Mouse (Mus musculus) cerebellum, adult 8-10 months (tissue): Measurements from ENCODE around the gene Atp8a1.
A peak's percentile ranks its signal among the peaks of the same experiment; 100 is the strongest.

Source experiments
- DNase-seq: peaks from one replicate; pipeline ENCODE4 v3.0.0; 2022

The Atp8a1 gene

DNA sequence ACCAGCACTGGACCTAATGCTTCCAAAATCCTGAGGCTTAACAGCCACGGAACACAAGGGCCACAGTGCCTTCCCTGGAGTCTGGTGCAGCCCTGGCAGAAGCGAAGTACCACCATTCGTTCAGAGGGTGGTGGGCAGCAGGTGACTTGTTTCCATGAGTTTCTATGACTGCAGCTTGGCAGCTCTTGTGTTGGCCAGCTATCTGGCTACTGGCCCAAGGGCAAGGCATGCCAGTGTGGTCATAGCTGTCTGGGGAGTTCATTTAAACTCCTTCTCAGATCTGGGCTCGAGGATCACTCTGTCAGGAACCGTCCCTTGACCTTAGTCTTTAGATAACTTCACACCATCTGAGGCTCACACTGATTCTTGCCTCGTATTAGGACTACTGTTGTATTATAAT is 89.1 kb downstream of the Atp8a1 start:
- no peak for DNase-seq

DNA sequence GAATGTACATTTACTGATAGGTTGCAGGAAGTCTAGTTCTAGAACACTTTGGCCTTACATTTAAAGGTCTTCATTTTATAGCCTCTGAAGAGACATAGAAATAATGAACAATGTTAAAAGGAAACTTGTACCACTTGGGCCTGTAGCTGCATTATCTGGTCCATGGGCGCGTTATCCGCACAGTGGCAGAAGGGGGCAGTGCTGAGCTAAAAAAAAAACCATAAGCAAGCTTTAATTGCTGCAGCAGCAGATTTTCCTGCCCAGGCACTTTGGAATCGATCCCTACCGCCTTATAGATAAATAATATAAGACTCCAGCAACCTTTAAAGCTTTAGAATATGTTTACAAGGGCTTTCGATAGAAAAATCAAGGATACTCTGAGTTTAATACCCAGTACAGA is 91.1 kb downstream of the Atp8a1 start:
- DNase-seq: peak; percentile 59

DNA sequence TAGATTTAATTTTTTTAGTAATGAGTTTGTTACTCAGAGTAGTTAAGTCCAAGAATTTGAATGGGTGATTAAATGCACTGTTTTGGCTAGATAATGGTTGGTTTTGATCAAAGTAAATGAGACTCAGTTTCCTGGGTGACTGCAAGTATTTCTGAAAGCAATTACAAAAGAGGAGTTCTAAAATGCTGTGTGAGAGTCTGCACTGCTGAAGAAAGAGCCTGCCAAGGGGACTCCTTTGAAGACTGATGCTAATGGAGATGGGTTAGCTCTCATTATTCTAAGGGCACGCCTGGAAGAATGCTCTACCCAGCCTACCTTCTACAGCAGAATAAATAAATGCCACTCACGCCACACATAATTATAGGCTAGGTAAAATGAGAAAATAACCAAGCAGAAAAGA is 94.2 kb downstream of the Atp8a1 start:
- no peak for DNase-seq

DNA sequence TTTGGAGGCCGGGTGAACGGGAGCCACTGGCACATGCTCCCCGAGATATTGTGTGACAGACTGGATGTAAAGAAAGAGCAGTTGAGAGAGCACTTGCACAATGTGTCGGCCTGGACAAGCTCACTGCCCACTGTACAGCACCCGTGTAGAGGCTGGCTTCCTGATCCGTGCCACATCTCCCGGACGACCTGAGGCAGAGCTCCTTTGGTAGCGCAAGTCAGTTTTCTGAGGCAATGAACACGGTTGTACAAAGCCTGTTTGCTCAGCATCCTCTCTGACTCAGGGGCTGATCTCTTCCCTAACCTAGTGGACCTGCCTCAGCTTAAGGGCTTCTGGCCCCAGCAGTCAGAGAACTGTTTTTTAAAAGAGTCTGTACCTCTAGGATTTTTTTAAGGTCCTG is 94.6 kb downstream of the Atp8a1 start:
- DNase-seq: no peak

DNA sequence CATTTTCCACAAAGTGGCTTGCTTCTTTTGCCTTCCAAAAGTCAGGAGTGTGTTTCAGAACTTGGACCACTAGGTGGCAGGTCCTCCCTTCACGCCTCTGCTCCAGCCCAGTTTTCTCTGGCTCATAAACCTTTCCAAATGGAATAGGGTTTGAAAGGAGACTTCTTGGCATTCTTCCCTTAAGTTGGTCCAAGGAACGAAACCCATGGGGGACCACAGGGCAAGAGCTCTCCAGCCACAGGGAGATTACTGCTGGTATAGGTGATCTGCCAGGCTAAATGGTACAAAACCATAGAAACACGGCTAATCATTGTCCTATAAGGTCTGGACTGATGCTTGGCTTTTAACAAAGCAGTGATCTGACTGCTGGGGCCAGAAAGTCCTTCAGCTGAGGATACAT is 95.2 kb downstream of the Atp8a1 start:
- DNase-seq: peak; percentile 65

DNA sequence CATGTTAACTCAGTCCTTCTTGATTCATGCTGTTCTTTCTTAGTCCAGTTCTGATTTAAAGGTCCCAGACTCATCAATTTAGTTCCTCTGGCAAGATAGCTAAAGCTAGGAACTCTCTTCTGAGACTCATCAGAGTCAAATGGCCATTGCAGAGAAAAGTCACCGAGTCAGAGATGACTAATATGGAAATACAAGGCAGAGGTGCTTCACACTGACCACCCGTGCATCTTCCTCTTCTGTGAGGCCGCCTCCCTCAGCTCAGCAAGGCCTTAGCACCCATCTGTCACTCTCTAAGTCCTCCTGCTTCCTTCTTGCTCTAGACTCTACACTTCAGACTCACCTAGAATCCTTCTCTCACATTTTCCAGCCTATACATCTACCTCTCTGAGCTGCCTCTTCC is 108.0 kb downstream of the Atp8a1 start:
- no peak for DNase-seq

DNA sequence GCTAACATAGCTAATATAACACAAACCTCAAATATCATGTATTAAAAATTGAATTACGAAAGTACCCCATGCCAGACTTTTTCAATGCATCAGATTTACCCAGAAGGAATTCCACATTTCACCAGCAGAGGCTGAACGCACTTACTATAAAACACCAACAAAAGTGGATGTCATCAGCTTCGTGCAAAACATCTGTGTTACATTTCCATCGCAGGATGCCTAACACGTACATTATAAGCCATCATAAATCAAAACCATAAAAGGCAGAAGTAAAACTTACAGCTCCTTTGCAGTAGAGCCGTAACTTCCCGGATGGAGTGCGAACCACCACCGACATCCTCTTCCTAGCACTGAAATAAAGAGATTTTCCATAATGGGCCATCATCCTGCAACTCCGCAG is 109.1 kb downstream of the Atp8a1 start:
- no peak for DNase-seq

DNA sequence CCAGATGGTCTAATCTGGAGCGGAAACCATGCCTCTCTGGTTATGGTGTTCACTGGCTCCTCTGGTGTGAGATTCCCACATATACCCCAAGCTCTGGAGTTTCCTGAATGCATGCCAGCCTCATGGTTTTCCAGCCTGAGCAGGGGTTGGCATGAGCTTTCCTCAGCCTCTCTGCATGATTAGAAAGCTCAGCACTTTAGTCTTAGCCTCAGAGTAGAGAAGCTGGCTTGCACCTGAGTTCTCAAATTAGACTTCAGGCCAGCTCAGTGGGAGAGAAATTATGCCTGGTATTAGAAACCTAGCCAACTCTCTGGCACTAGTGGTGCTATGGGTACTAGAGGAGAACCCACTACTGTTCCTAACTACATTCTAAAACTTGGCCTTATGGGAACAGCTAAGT is 111.5 kb downstream of the Atp8a1 start:
- no peak for DNase-seq

DNA sequence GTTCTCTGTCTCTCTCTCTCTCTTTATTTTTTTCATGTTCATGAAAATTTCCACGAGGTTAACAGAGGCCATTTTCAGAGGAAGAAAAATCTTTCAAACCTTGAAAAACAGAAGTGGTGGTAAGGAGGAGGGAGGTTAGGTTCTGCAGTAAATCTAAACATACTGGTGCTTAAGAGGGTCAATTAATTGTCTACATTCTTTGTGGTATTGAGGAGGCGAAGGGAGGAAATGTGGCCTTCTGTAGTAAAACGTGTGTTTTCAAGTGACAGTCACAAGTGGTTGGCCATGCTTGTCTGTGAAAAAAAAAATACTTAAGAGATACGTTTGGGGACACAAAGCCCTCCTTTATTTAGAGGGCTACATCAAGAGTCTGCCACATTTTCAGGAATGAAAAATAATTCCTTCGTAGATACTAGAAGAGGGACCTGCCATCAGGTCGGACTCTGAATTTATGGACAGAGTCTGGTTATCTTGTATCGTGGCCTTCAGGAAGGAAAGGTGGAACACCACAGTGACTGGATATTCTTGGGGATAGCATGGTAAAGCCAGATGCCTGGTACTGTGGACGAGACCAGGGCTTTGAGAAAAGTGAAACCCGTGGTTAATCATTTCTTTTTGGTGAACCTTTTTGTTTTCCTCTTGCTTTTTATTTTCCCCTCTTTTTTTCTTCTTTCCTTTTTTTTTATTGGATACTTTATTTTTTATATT is 113.5 kb downstream of the Atp8a1 start:
- DNase-seq: no peak

DNA sequence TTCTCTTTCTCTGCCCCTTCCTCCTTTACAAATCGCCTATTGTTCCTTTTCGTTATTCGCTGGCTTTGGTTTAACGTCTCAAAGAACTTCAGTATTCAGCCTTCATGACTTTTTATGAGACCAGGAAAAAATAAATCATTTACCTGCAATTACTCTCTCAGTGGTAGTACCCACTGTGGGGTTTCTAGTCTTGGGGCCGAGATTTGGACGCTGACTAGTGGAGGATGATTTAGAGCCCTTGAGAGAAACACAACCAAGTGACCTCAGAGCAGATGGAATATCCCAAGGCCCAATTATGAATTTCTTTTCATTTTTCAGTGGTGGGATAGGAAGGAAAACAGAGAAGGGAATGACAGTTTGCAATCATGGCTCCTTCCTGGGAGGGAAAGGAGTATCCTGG is 114.1 kb downstream of the Atp8a1 start:
- DNase-seq: no peak

DNA sequence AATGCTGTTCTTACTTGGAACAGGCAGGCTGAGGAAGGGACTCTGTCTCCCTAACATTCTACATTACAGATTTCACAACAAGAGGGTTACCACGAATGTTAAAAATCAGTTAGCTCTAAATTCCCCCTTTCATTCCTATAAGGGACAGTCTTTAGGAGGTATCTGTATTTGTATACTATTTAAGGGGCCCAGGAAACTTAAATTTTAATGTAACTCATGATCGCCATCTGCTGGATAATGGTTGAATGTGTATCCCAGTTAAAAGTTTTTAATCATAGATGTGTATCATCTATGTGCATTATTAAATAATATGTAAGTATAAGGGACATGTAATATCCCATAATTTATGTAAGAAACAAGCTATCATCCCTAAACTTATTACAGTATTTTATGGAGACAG is 119.5 kb downstream of the Atp8a1 start:
- DNase-seq: no peak

DNA sequence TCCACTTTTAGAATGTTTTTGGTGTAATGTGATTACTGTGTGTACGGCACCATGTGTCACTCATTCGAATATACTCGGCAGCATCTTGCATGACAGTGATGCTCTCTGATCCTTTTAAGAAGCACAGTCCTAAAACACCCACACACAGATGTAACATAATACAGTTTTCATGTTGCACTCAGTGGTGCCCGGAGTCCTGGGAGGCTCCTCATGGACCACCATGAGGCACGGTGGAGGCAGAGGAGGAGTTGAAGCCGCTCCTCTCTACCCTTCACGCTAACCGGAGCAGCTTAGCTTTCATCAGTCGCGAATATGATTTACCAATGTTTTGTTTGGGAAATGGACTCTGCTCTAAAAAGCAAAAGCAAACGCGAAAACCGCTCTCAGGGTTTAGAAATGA is 120.4 kb downstream of the Atp8a1 start:
- no peak for DNase-seq

DNA sequence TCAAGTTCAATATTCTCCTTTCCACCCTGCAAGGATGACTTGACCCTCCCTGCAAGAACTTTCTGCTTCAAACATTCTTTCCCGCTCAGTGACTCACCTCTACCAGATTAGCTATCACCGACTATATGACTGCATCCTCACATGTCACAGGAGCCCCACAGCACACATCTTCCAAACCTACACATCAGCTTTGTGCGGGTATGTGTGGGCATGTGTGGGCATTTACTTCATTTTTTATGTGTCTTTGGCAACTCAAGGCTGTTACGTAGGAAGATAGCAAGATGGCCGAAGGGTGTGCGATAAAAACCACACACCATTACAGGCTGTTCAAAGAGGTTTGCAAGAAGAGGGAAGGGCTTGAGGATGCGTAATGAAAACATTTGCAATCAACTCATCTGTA is 145.6 kb downstream of the Atp8a1 start:
- no peak for DNase-seq

DNA sequence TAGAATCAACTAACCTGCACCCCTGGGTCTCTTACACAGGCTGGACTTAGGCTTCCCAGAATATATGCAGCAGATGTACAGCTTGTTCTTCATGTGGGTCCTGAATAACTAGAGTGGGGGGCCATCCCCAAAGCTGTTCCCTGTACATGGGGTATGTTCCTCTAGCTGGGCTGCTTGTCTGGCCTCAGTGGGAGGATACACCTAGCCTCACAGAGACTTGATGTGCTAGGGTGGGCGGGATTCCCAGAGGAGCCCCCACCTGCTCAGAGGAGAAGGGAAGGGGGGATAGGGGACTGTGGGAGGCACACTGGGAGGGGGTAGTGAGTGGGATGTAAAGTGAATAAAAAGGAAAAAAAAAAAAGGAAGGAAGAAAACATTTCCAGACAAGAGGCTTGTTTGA is 147.8 kb downstream of the Atp8a1 start:
- no peak for DNase-seq

DNA sequence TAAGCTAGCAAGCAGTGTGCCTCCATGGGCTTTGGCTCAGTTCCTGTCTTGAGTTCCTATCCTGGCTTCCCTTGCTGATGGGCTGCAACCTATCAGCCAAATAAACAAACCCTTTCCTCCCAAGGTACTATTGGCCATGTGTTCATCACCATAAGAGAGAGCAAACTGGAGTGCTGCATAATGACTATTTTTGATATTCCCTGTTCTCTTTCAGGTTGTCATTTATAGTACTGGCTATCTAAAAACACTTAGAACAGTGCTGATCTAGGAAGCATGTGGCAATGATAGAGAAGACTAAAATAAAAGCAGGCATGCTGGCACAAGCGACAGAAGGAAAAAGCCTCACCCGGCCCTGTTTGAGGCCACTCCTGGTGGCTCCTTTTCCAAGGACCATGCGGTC is 149.1 kb downstream of the Atp8a1 start:
- DNase-seq: no peak

DNA sequence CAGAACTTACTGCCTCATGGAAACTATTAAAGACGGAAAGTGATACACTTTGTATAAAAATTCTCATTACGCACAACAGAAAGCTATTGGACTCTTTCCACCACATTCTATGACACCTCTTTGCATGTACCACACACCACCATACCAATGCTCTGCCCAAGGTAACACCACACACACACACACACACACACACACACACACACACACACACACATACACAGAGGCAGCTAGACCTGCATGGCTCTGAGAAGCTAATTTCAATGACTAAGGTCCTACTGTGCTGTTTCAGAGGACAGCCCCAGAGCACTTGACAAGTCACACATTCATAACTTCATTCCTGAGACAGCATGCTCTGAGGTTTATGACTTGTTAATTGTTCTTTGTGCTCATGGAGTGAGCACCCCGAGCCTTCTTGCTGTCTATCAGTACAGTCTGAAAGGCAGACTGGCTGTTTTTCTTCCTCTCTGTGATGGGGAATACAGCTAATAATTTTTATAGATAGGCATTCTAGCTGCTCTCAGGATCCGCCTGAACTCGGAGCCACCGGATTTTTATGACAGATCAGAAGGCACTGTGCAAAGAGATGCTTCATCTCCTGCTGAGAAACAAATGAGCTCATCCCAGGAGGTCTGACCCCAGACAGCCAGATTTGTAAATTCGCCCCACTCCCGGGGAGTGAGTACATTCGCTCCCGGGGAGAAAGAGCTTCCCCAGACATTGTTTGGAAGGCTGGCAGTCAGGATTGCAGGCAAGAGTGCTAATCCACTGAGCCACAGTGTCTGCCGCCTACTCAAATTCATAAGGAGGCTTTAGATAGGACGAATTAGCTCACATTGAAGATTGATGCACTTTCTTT is 150.3 kb downstream of the Atp8a1 start:
- peak; percentile 23 for DNase-seq

DNA sequence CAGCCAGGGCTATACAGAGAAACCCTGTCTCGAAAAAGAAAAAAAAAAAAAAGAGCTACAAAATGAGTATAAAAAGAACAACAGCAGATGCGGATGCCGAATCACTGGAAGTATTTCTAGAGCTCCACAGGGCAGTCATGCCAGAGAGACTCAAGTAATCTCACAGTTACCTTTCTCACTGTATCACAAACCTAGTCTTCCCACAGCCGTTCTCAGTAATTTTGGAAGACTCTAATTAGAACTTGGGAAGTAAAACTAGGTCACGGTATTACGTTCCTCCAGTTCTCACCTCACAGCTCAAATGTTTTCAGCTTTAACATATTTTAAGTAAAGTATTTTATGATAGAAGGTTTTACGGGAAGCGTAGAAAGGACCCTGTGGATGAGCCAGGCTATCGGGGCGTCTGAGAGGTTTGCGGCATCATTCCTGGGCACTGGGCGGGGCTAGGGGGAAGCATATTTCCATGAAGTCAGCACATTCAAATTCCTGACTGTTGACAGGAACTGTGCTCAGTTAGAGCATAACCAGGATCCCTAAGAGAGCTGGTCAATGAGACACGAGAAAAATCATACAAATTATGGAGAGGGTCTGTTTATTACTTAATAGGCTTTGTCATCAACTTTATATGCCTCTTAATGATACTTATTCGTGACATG is 152.1 kb downstream of the Atp8a1 start:
- DNase-seq: no peak

DNA sequence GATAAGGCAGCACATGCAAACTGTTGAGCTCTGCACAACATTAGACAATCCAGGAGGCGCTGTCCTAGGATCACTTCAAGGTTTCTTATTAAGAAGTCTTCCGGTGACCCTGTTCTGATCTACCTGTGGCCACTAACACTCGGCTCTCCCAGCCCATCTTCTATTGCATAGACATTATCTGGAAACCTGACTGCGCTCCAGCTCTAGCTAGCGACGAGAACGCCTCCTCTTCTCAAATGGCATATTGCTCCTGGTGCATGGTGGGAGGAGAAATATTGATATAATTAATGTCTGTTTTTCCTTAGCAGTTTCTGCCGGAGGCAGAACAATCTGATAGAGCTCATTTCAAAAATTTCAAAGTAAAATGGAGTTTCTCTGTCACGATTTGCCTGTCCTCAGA is 156.9 kb downstream of the Atp8a1 start:
- DNase-seq: no peak

DNA sequence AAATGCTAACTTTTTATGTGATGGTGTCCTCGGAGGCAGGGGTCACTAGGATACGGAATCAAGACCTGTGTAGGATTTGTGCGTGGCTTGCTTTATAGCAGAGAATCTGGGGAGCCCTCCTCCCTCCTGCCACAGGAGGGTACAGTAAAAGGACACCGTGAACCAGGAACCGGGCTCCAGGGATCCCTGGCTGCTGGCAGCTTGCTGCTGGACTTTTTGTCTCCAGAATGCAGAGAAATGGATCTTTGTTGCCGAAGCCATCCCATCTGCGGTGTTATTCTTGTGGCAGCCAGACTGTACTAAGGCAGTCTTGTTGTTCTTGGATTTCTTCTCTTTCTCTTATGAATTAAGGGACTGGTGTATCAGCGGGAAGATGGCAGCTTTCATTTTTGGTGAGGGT is 159.2 kb downstream of the Atp8a1 start:
- DNase-seq: no peak

DNA sequence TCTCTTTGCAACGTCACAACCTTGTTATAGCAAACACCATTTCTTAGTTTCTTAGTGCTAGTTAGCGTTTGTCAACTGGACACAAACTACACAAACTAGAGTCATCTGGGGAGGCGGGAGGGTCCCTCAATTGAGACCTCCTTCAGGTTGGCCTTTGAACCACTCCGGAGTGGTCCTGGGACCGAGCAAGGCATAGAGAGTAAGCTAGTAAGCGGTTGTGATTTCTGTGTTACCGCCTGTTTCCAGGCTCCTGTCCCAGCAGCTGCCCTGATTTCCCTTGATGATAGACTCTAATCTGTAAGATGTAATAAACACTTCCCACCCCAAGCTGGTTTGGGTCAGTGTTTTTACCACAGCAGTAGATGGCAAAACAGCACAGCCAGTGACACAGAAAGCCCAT is 161.3 kb downstream of the Atp8a1 start:
- DNase-seq: no peak

DNA sequence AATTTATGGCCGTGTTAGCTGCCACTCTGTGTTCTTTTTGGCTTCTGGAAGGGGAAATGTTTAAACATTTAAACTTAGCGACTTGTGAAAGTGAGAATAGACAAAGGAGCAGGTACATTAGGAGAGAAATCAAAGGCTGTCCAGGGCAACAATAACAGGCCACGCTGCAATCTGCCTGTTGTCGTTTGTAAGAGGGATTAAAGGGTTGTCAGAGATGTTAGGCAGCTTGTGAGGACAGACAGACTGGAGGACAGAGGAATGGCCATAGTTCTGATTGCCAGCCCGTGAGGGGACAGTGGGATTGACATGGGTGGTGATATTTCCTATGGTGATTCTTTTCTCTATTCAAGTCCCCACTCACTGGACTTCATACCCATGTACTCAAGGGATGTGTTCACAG is 161.8 kb downstream of the Atp8a1 start:
- DNase-seq: no peak

DNA sequence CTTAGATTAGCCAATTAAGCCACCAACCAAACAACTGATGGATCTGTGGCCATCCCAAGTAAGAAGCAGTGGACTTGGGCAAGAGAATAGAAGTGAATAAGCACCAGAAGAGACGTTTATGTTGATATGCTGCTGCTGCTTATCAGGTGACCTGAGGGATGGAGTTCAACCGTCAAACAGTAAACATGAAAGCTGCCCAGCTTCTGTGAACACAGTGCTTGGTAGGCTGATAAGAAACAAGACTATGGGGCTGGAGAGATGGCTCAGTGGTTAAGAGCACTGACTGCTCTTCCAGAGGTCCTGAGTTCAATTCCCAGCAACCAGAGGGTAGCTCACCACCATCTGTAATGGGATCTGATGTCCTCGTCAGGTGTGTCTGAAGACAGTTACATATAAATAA is 168.4 kb downstream of the Atp8a1 start:
- no peak for DNase-seq

DNA sequence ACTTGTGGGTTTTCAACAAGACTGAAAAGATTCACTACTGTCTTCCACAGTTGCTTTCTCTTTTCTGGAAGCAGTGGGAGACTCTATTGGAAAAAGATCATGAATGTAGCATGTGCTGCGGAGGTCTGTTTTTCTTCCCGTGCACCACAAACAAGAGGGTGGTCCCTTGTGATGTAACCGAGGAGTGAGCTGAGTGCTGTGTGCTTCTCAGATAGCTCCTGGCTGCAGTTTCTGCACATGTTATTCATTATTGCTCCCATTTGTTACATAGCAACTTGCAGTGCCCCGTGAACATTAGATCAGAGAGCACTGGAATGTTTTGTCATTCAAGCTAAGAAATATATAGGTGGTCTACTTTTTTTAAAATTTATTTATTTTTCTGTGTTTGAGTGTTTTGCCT is 174.2 kb downstream of the Atp8a1 start:
- no peak for DNase-seq

DNA sequence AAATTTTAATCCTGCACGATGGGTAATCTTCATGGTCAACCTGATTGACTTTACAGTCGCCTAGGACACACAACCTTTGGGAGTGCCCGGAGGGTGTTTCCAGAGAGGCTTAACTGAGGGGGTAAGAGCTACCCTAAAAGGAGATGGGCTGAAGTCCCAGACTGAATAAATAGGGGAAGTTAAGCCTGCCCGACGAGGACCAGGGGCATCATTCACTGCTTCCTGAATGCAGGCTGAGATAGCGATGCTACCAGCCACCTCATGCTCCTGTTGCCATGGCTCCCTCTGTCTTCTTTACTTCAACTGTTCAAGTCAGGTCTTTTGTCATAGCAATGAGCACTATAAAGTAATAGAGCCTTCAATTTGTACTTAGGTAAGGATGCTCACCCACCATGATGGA is 177.1 kb downstream of the Atp8a1 start:
- no peak for DNase-seq
